Mouse (Mus musculus) midbrain, embryonic 13.5 days (tissue): ENCODE data around the gene Eif4h. TPM values are rescaled to one million over a fixed set of nuclear protein-coding genes. Genes with fewer than 3 reads are reported as not detected.
"Not testable (repeated sequence)": the region's sequence is repeated elsewhere in the genome, so short reads cannot be mapped to it uniquely, and the experiment has no call there.

Experiments
- ATAC-seq: fragments of 200-750 bp; cut with Nextera tagmentation; 2 replicates; pipeline ENCODE4 v1.8.0; 2017; ENCODE audit warnings: mild to moderate bottlenecking, moderate TSS enrichment, moderate library complexity
- H3K27ac ChIP-seq: fragments of 300-500 bp; sonication (generic); 2 replicates; pipeline ENCODE4 v1.5.1; 2015; ENCODE audit warnings: inconsistent platforms, mild to moderate bottlenecking, moderate library complexity
- H3K27me3 ChIP-seq: fragments of 300-500 bp; sonication (generic); 2 replicates; pipeline ENCODE4 v1.6.1; 2015; ENCODE audit warnings: mild to moderate bottlenecking, inconsistent platforms
- H3K36me3 ChIP-seq: fragments of 300-500 bp; sonication (generic); 2 replicates; pipeline ENCODE4 v1.6.1; 2015; ENCODE audit warnings: mild to moderate bottlenecking, inconsistent platforms
- H3K4me1 ChIP-seq: fragments of 300-500 bp; sonication (generic); replicated peaks from 2 replicates; pipeline ENCODE4 v1.6.1; 2015; ENCODE audit warnings: inconsistent platforms
- H3K4me2 ChIP-seq: fragments of 300-500 bp; sonication (generic); replicated peaks from 2 replicates; pipeline ENCODE4 v1.6.1; 2015; ENCODE audit warnings: moderate library complexity, mild to moderate bottlenecking, inconsistent platforms
- H3K4me3 ChIP-seq: fragments of 300-500 bp; sonication (generic); replicated peaks from 2 replicates; pipeline ENCODE4 v1.5.1; 2015; ENCODE audit warnings: mild to moderate bottlenecking, inconsistent platforms
- H3K9ac ChIP-seq: fragments of 300-500 bp; sonication (generic); replicated peaks from 2 replicates; pipeline ENCODE4 v1.6.1; 2015; ENCODE audit warnings: mild to moderate bottlenecking, inconsistent platforms
- H3K9me3 ChIP-seq: fragments of 300-500 bp; sonication (generic); 2 replicates; pipeline ENCODE4 v1.6.1; 2016; ENCODE audit warnings: mild to moderate bottlenecking, inconsistent platforms
- WGBS: fragments of 180-500 bp; shearing (Covaris S2); methylation state at CpG from one replicate; pipeline ENCODE4 v1.1.7; 2015; 5-methylcytosine and 5-hydroxymethylcytosine counted together
- polyA plus RNA-seq: library from polyadenylated mRNA; unstranded; fragments of >200 nt; fragmentation: Nextera tagmentation; extraction: Ambion mirVana; gene quantifications from 2 replicates; pipeline ENCODE4 v1.2.1, GENCODE M21; 2015

The Eif4h gene
- polyA plus RNA-seq, 1 experiment from 2014 or later = 382 TPM

DNA sequence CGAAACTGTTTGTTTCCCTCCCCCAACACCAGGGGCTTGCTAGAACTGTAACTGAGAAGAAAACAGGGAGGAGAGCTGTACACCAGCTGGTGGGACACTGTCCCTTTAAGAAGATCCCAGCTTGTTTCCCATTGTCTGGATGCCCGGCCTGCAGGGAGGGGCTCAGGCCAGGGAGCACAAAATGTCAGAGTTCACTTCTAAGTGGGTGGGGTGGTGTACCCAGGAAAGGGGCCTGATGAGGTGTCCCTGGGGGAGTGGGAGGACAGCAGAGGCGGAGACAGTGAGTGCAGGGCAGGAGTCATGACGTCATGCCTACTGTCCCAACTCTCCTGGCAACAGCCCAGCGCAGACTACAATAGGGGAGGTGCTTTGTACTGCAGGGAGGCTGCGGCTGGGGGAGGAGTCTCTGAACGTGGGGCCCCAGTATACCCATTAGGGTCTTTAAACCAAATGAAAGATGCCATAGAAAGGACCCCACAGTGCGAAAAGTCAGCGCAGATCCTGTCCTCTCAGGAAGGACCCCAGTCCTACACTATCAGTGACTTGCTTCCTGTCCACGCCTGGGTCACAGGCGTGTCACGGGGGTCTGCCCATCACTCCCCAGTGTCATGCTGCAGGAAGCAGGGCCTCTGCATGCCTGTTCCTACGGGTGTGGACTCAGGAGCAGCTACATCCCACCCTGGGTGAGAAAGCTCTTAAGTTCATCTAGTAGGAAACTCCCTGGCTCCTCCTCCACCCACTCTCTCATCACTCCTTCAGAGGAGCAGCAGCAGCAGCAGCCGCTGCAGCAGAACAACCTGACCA, 36.9 kb upstream of the Eif4h start:
- Histone ChIP-seq H3K27ac (peak overlapping the region; percentile 91), H3K9me3 (no peaks in the 10 kb centered on the region), H3K36me3 (peaks cover 26% of the 10 kb centered on the region), H3K4me1 (peaks cover 63% of the 10 kb centered on the region), H3K4me3 (peak overlapping the region; percentile 34), H3K4me2 (peak overlapping the region; percentile 61), H3K9ac (peak overlapping the region; percentile 63), H3K27me3 (no peaks in the 10 kb centered on the region)
- WGBS = 1% methylated on average over 14 of the region's 14 CpGs
- peak; percentile 86 for ATAC-seq

- 71% methylated on average over 5 of the region's 5 CpGs for WGBS
- no peak overlapping the region for H3K4me3 ChIP-seq
- H3K36me3 ChIP-seq = peaks cover 27% of the 10 kb centered on the region
- H3K4me1 ChIP-seq = peaks cover 53% of the 10 kb centered on the region
- no peak overlapping the region for H3K4me2 ChIP-seq
- peak overlapping the region; percentile 63 for H3K9ac ChIP-seq
- no peaks in the 10 kb centered on the region for H3K27me3 ChIP-seq
- ATAC-seq = no peak
- H3K9me3 ChIP-seq = no peaks in the 10 kb centered on the region
- H3K27ac ChIP-seq = peak overlapping the region; percentile 91
Measured at GRCm38 (mm10) chr5:134674977-134675376, 35.7 kb upstream of the Eif4h start.

DNA sequence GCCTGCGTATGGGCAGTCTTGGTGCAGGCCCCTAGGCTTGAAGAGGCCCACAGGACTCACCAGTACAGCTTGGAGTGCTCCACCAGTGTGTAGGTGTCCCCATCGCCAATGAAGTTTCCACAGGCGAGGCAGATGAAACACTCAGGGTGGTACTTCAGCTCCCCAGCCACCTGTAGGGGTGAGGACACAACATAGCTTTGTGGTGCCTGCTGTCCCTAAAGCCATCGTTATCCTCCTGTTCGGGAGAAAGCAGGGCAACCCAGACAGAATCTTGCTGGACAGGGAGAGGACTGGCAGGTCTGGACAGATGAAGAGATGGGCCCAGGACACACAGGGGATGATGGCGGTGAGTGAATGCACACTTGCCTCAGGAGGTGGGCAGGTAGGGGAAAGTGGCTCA, 33.3 kb upstream of the Eif4h start:
- Histone ChIP-seq H3K36me3 (peaks cover 49% of the 10 kb centered on the region), H3K9ac (no peak overlapping the region), H3K9me3 (no peaks in the 10 kb centered on the region), H3K27ac (peak overlapping the region; percentile 74), H3K4me2 (no peak overlapping the region), H3K4me3 (no peak overlapping the region), H3K4me1 (peaks cover 47% of the 10 kb centered on the region), H3K27me3 (no peaks in the 10 kb centered on the region)
- 90% methylated on average over 6 of the region's 6 CpGs for WGBS
- no peak for ATAC-seq

- Histone ChIP-seq H3K27ac (peak overlapping the region; percentile 74), H3K4me1 (peaks cover 42% of the 10 kb centered on the region), H3K9me3 (no peaks in the 10 kb centered on the region), H3K4me3 (no peak overlapping the region), H3K9ac (no peak overlapping the region), H3K4me2 (no peak overlapping the region), H3K27me3 (no peaks in the 10 kb centered on the region), H3K36me3 (peaks cover 54% of the 10 kb centered on the region)
- ATAC-seq = no peak
- WGBS = 74% methylated on average over 1 of the region's 1 CpGs
Measured at GRCm38 (mm10) chr5:134672198-134672516, 32.9 kb upstream of the Eif4h start.

DNA sequence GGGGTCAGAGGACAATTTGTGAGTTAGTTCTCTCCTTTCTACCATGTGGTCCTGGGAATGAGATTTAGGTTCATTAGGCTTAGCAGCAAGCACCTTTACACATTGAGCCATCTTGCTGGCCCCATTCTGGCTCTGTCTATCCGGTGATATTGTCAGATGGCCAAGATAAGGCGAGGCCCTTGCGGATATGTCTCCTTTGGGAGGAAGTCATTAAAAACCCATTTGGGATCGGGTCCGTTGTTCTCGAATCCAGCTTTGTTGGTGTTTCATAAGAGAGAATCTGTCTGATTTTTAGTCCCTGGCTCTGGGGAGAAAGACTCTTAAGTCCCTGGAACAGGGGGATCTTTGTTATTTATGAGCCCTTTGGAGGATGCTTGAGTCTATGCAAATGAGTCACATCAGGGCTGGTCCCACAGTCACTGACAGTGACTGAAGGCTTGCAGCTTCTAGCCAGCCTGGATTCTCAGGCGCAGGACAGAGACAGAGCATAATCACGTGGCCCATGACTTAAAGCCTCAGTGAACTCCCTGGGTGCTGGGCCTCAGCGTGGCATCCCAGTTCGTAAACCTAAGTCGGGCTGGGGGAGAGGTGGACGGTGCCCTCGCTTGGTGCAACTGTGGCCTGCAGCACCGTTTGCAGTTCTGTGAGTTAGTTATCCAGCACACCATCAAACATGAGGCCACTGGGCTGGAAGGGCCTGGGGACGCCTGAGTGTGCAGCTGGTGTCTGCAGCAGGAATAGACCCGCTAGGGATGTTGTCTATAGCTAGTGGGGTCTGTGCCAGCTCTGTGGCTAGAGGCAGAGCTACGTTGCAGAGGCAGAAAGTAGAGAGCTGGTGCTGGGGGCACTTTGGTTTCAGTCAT, 32.3 kb upstream of the Eif4h start:
- H3K9ac ChIP-seq = no peak overlapping the region; the same call in 1 of the 2 replicates
- peaks cover 36% of the 10 kb centered on the region for H3K4me1 ChIP-seq
- ATAC-seq = 0 out of 2 replicates have a peak, but pooled peaks have one; percentile 14
- no peak overlapping the region for H3K4me3 ChIP-seq
- no peaks in the 10 kb centered on the region for H3K27me3 ChIP-seq
- 45% methylated on average over 17 of the region's 17 CpGs for WGBS
- no peaks in the 10 kb centered on the region for H3K9me3 ChIP-seq
- peaks cover 58% of the 10 kb centered on the region for H3K36me3 ChIP-seq
- no peak overlapping the region for H3K4me2 ChIP-seq
- H3K27ac ChIP-seq = peak overlapping the region; percentile 74

DNA sequence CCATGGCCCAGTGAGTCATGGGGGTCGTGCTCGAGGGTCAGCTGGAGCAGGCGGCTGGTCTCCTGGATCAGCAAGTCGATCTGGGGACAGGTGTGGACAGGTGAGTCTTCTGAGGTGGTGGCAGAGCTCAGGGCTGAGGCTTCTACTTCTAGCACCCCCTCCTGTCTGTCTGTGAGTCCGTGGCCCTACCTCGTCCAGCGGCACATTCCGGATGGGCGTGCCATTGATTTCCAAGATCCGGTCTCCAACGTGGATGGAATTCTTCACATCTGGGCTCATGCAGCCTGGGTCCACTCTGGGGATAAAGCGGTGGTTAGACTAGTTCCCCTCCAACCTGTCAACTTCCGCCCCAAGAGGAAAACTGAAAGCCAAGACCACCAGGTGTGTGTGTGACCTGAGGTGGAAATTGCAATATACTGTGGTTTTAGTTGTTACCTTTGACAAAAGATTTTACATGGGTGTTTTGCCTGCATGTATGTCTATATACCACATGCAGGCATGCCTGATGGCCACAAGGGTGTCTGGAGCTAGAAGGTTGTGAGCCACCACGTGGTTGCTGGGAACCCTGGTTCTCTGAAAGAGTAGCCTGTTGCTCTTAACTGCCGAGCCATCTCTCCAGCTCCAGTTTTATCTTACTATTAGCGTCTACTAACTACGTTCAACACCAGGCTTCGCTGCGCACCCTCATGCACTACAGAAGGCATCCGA, 29.9 kb upstream of the Eif4h start:
- H3K36me3 ChIP-seq = peaks cover 79% of the 10 kb centered on the region
- H3K27ac ChIP-seq = no peak overlapping the region
- ATAC-seq = no peak
- H3K4me2 ChIP-seq = no peak overlapping the region
- H3K9me3 ChIP-seq = no peaks in the 10 kb centered on the region
- H3K4me1 ChIP-seq = peaks cover 18% of the 10 kb centered on the region
- H3K9ac ChIP-seq = no peak overlapping the region
- H3K27me3 ChIP-seq = no peaks in the 10 kb centered on the region
- WGBS = 82% methylated on average over 20 of the region's 20 CpGs
- H3K4me3 ChIP-seq = no peak overlapping the region

GRCm38 (mm10) chr5:134668495-134668894, 29.2 kb upstream of the Eif4h start:
- no peaks in the 10 kb centered on the region for H3K27me3 ChIP-seq
- H3K27ac ChIP-seq = no peak overlapping the region
- no peak for ATAC-seq
- H3K4me3 ChIP-seq = no peak overlapping the region
- H3K9ac ChIP-seq = no peak overlapping the region
- H3K4me1 ChIP-seq = peaks cover 18% of the 10 kb centered on the region
- no peak overlapping the region for H3K4me2 ChIP-seq
- 32% methylated on average over 8 of the region's 8 CpGs for WGBS
- no peaks in the 10 kb centered on the region for H3K9me3 ChIP-seq
- H3K36me3 ChIP-seq = peaks cover 86% of the 10 kb centered on the region

- no peak overlapping the region for H3K4me3 ChIP-seq
- no peak for ATAC-seq
- no peak overlapping the region for H3K4me2 ChIP-seq
- 0 out of 2 replicates have a peak overlapping the region, but pooled peaks have one; percentile 39 for H3K9ac ChIP-seq
- no peak overlapping the region for H3K27ac ChIP-seq
- peaks cover 53% of the 10 kb centered on the region for H3K36me3 ChIP-seq
- no peaks in the 10 kb centered on the region for H3K9me3 ChIP-seq
- H3K4me1 ChIP-seq = 0 out of 2 replicates have a peak, but pooled peaks cover 6% of the 10 kb centered on the region
- WGBS = 74% methylated on average over 4 of the region's 4 CpGs
- H3K27me3 ChIP-seq = no peaks in the 10 kb centered on the region
Measured at GRCm38 (mm10) chr5:134656708-134657107, 17.4 kb upstream of the Eif4h start.

GRCm38 (mm10) chr5:134652015-134652414, 12.7 kb upstream of the Eif4h start:
- ATAC-seq = no peak
- H3K4me2 ChIP-seq = no peak overlapping the region
- no peak overlapping the region for H3K27ac ChIP-seq
- H3K36me3 ChIP-seq = peaks cover 6% of the 10 kb centered on the region
- H3K4me1 ChIP-seq = 0 out of 2 replicates have a peak, but pooled peaks cover 6% of the 10 kb centered on the region
- H3K9me3 ChIP-seq = no peaks in the 10 kb centered on the region
- H3K27me3 ChIP-seq = no peaks in the 10 kb centered on the region
- no peak overlapping the region for H3K9ac ChIP-seq
- H3K4me3 ChIP-seq = no peak overlapping the region
- WGBS = 70% methylated on average over 7 of the region's 7 CpGs

DNA sequence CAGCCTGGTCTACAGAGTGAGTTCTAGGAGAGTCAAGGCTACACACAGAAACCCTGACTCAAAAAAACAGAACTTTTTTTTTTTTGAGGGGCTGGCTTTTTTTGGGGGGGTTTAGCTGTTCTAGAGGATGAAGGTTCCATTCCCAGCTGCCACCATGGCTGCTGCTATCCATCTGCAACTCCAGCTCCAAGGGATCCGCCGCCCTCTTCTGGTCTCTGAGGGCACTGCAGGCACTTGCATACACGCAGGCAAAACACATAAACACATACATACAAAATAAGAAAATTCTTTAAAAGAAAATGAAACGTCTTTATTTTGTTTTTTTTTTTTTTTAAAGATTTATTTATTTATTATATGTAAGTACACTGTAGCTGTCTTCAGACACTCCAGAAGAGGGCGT, 11.6 kb upstream of the Eif4h start:
- Histone ChIP-seq H3K27me3 (no peaks in the 10 kb centered on the region), H3K36me3 (no peaks in the 10 kb centered on the region), H3K4me2 (no peak overlapping the region), H3K4me3 (no peak overlapping the region), H3K9ac (no peak overlapping the region), H3K27ac (no peak overlapping the region), H3K9me3 (no peaks in the 10 kb centered on the region), H3K4me1 (no peaks in the 10 kb centered on the region)
- 48% methylated on average over 5 of the region's 5 CpGs for WGBS
- no peak for ATAC-seq

DNA sequence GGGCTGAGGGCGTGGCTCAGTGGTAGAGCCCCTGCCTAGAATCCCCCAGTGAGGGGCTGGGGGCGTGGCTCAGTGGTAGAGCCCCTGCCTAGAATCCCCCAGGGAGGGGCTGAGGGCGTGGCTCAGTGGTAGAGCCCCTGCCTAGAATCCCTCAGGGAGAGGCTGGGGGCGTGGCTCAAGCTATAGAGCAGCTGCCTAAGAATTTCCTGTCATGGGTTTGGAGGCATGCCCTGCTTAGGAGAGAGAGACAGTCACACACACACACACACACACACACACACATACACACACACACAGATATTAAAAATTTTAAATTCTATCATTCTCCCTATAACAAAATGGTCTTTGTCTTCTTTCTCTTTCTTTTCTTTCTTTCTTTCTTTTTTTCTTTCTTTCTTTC, 9.7 kb upstream of the Eif4h start:
- H3K4me1 ChIP-seq, H3K27ac ChIP-seq, H3K9me3 ChIP-seq, H3K4me3 ChIP-seq, ATAC-seq, H3K9ac ChIP-seq, H3K36me3 ChIP-seq, H3K27me3 ChIP-seq, H3K4me2 ChIP-seq: not testable (repeated sequence)
- 85% methylated on average over 4 of the region's 4 CpGs for WGBS

- Histone ChIP-seq H3K9ac (no peak overlapping the region), H3K4me2 (no peak overlapping the region), H3K4me1 (no peaks in the 10 kb centered on the region), H3K9me3 (no peaks in the 10 kb centered on the region), H3K27me3 (no peaks in the 10 kb centered on the region), H3K36me3 (no peaks in the 10 kb centered on the region), H3K4me3 (no peak overlapping the region), H3K27ac (no peak overlapping the region)
- ATAC-seq = no peak
- WGBS = 78% methylated on average over 2 of the region's 2 CpGs
Measured at GRCm38 (mm10) chr5:134647394-134647793, 8.1 kb upstream of the Eif4h start.
